Mouse (Mus musculus): ENCODE data around the gene Rflna. TPM values are rescaled to one million over a fixed set of nuclear protein-coding genes. Genes with fewer than 3 reads are reported as not detected.

Rflna gene
- total RNA-seq (2012; rRNA removed) (not detected in 2 replicates), polyA plus RNA-seq (2012; ENCODE audit: insufficient read depth in 1 of 2, insufficient read length in 2 of 2, low read depth in 1 of 2, low replicate concordance in 2 of 2, missing spikeins in 1 of 2) (not detected)

DNA sequence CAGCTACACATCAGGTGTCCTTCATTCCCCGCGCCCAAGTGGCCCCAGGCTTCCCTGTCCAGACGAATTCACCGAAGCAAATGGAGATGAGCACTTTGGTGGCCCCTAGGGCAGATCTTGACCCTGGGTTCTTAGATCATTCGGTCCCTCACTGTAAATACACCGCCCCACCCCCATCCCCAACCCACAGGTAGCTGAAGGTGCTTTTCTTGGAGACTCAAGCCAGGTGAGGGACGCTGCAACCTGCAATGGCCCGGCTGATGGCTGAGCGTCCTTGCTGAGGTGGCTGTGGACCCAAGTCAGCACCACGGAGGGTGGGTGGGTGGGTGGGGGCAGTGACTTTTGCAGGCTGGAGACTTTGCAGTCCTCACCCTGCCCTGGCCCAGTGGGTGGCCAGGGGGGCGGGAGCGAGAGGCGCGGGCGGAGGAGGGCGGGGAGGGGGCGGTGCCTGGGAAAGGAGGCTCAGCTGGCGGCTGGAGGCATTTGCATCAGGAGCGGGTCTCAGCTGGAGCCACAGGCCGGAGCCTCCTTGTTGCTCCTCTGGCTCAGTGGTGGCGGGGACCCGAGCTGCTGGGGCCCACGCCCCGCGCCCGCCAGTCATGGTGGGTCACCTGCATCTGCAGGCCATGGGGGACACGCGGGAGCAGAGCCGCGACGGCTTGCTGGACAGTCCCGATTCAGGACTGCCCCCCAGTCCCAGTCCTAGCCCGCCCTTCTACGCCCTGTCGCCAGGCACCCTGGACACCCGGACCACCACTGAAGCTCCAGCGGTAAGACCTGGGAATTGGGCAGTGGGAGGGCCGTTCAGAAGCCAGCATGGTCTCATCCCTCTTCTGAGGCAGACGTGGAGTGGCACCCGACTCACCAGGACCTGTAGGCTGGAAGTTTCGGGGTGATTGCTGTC is at the start of gene Rflna:
Gene Rflna (plus strand): TSS at position 253 of the 904 bp plus-strand sequence.
- Histone ChIP-seq H3K27ac (ENCODE audit: control insufficient read depth, low read depth, low read length) (no peak within 1 kb of the TSS), H3K9ac (ENCODE audit: control insufficient read depth, low read depth, low read length, poor library complexity, severe bottlenecking) (no peak within 1 kb of the TSS), H3K27me3 (ENCODE audit: control insufficient read depth in 1 of 2, insufficient read depth in 2 of 2, low read length in 2 of 2) (no peaks in the 10 kb centered on the region), H3K4me3 (ENCODE audit: control insufficient read depth in 1 of 2, insufficient read depth in 1 of 2, low read depth in 2 of 2, low read length in 2 of 2) (no peak within 1 kb of the TSS), H3K36me3 (ENCODE audit: control insufficient read depth in 1 of 2, insufficient read depth in 2 of 2, low read length in 2 of 2) (no peaks in the 10 kb centered on the region), H3K9me3 (replicated peaks; ENCODE audit: insufficient read depth, low read length) (no peaks in the 10 kb centered on the region), H3K4me1 (ENCODE audit: control insufficient read depth in 1 of 2, insufficient read depth in 2 of 2, low read length in 2 of 2) (no peaks in the 10 kb centered on the region), H3K79me2 (ENCODE audit: control insufficient read depth, insufficient read depth, low read length, poor library complexity) (no peaks in the 10 kb centered on the region)
- TF ChIP-seq NRF1 (IDR thresholded peaks at IDR 0.05; ENCODE audit: insufficient read depth, low read depth, low read length, poor library complexity, severe bottlenecking): no peak
- TF ChIP-seq E2F4 (IDR thresholded peaks at IDR 0.05; ENCODE audit: borderline replicate concordance, low read depth, low read length): no peak
- TF ChIP-seq ZKSCAN1 (IDR thresholded peaks at IDR 0.05; ENCODE audit: low read depth, low read length): no peak
- TF ChIP-seq ZMIZ1 (IDR thresholded peaks at IDR 0.05; ENCODE audit: low read depth, low read length): no peak
- no peak for TF ChIP-seq POLR2AphosphoS5 (IDR thresholded peaks at IDR 0.05; ENCODE audit: borderline replicate concordance, low read depth, low read length)
- no peak for TF ChIP-seq KAT2A (conservative IDR thresholded peaks at IDR 0.05; ENCODE audit: low read depth, low read length)
- TF ChIP-seq CHD1 (IDR thresholded peaks at IDR 0.05; ENCODE audit: low read depth, low read length): no peak
- TF ChIP-seq TAL1 (IDR thresholded peaks at IDR 0.05; ENCODE audit: low read length): no peak
- TF ChIP-seq MYC (IDR thresholded peaks at IDR 0.05; ENCODE audit: low read depth, low read length): no peak
- no peak for TF ChIP-seq JUND (IDR thresholded peaks at IDR 0.05; ENCODE audit: low read depth, low read length)
- TF ChIP-seq MAX (IDR thresholded peaks at IDR 0.05; ENCODE audit: low read length): no peak
- TF ChIP-seq EP300 (IDR thresholded peaks at IDR 0.05; ENCODE audit: low read depth in 1 of 2, low read length in 2 of 2): no peak
- no peak for TF ChIP-seq ETS1 (IDR thresholded peaks at IDR 0.05; ENCODE audit: low read depth, low read length)
- no peak for TF ChIP-seq CHD2 (IDR thresholded peaks at IDR 0.05; ENCODE audit: low read length)
- no peak for TF ChIP-seq MAFK (IDR thresholded peaks at IDR 0.05; ENCODE audit: borderline replicate concordance, low read depth, low read length)
- no peak for TF ChIP-seq ZNF384 (IDR thresholded peaks at IDR 0.05; ENCODE audit: low read depth, low read length)
- TF ChIP-seq RCOR1 (IDR thresholded peaks at IDR 0.05; ENCODE audit: low read depth, low read length): no peak
- TF ChIP-seq USF2 (IDR thresholded peaks at IDR 0.05; ENCODE audit: borderline replicate concordance in 1 of 2, insufficient read depth in 1 of 2, low read depth in 1 of 2, low read length in 2 of 2): no peak
- no peak for TF ChIP-seq UBTF (IDR thresholded peaks at IDR 0.05; ENCODE audit: borderline replicate concordance, insufficient read depth, low read depth, low read length)
- no peak for TF ChIP-seq SIN3A (IDR thresholded peaks at IDR 0.05; ENCODE audit: low read length)
- DNase-seq (ENCODE audit: low read depth, low spot score): no peak

All from MEL (cell line).